Mouse (Mus musculus): ENCODE measurements around the gene Olfr912.

Gene Olfr912

GRCm38 (mm10) chr9:38579878-38580277, at the start of gene Olfr912:
TSS of gene Olfr912 (plus strand) at chr9:38580178.
- no peak for DNase-seq

- DNase-seq = no peak
Observed at GRCm38 (mm10) chr9:38537549-38537948, 42.4 kb upstream of the Olfr912 start, which contains the start of gene Olfr910. TSS of gene Olfr910 (plus strand) at chr9:38537849.

GRCm38 (mm10) chr9:38591056-38591455, 11.1 kb downstream of the Olfr912 start:
- no peak for DNase-seq

GRCm38 (mm10) chr9:38592459-38592858, 12.5 kb downstream of the Olfr912 start, which contains the start of gene Olfr913:
TSS of gene Olfr913 (plus strand) at chr9:38592759.
- DNase-seq = no peak

- no peak for DNase-seq
Observed at GRCm38 (mm10) chr9:38604802-38605201, 24.8 kb downstream of the Olfr912 start, which contains the start of gene Olfr914. TSS of gene Olfr914 (plus strand) at chr9:38605102.

GRCm38 (mm10) chr9:38632406-38632805, 52.4 kb downstream of the Olfr912 start:
- no peak for DNase-seq

All from thymus, postnatal 36 days (tissue).